Mouse (Mus musculus): ENCODE measurements at regions not wholly inside any gene's neighbourhood (a gene's known extent, or its start where the extent isn't known, plus 50 kb on each side); places are given as distances from the start of the nearest gene placed in this dataset.

GRCm38 (mm10) chr12:92509494-92509893 is 660.5 kb upstream of the Sel1l start:
- DNase-seq (ENCODE audit: low spot score) = no peak

- no peak for DNase-seq (ENCODE audit: low spot score)
Observed at GRCm38 (mm10) chr12:92508796-92509489, 660.0 kb upstream of the Sel1l start.

- DNase-seq (ENCODE audit: low spot score) = no peak
Observed at GRCm38 (mm10) chr12:92483984-92484383, 635.0 kb upstream of the Sel1l start.

GRCm38 (mm10) chr12:92474293-92475062 is 625.5 kb upstream of the Sel1l start:
- no peak for DNase-seq (ENCODE audit: low spot score)

DNA sequence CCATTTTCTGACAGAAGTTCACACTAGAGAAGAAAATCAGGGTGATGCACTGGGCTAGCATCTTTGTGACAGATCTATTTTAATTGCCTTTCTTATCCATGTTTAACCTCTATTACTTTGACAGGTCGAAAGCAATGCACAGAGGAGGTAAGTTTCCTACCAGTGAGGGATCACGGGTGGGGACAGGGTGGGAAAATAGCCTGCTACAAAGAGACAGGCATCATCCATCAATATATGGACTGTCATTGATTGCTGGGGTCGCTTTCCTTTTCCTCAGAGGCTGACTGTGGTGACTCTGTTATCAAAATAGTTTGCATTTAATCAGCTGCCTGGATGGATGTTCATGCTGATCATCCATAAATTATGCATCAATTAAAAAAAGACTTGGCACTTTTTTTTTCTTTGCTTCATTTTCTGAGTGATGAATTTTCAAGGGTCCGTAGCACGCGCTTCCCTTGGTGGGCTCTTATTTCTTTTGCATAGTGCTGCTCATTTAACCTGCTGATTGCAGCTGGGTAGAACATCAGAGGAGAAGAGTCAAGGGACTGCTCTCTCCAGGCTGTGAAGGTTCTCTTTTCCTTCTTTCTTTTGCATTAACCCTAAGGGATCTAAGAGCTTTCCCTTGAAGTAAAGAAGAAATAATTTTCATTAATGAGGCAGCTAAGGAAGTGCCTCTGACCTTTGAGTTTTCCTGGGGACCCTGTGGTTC is 602.3 kb upstream of the Sel1l start:
- DNase-seq (ENCODE audit: low spot score) = no peak

DNA sequence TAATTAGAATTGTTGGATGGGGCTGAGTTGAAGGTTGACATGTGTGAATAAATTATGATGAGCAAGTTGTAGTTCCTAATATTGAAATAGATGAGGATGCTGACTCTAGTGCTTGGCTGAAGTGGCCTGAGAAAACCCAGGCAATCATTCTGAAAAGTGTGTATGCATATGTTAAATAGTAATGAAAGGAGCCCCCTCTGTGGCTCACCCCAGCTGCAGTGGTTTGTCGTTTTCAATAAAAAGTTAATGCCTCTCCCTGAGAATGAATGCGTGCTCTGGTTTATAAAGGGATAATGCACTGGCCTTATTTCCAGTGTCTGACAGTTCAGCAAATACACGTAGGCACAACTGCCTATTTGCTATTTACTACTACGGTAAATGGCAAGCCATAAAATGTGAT is 569.5 kb upstream of the Sel1l start:
- no peak for DNase-seq (ENCODE audit: low spot score)

GRCm38 (mm10) chr12:92405506-92405905 is 556.5 kb upstream of the Sel1l start:
- DNase-seq (ENCODE audit: low spot score) = no peak

- peak; percentile 11 for DNase-seq (ENCODE audit: low spot score)
Observed at GRCm38 (mm10) chr12:92400987-92401386, 552.0 kb upstream of the Sel1l start.

- DNase-seq (ENCODE audit: low spot score) = no peak
Observed at GRCm38 (mm10) chr12:92386195-92386594, 537.2 kb upstream of the Sel1l start.

DNA sequence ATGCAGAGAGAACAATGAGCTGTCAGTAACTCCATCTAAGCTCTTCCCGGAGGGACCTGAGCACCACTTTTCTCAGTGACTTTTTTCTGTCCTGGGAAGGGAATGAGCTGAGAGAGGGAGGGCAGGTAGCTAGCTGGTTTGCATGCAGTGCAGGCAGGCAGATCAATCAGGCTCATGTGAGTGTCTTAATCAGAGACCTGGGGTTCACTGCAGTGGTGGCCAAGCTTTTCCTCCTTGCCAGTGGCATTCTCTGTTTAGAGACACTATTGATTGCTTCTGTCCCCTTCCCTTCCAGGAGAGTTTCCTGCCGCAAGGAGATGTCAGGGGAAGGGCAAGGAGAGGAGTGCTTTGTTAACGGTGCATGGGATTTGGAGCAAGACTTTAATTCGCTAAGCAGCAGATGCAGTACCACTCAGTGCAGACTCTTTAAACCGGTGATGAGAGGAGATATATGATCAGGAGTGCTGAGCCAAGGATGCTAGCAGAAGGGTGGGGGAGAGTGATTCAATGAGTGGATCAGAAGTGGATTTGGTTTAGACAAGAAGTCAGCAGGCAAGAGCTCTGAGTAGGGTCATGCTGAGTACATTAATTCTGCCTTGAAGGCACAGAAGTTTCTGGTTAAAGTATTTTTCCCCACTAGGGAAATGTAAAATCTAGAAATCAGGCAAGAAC is 535.4 kb upstream of the Sel1l start:
- no peak for DNase-seq (ENCODE audit: low spot score)

DNA sequence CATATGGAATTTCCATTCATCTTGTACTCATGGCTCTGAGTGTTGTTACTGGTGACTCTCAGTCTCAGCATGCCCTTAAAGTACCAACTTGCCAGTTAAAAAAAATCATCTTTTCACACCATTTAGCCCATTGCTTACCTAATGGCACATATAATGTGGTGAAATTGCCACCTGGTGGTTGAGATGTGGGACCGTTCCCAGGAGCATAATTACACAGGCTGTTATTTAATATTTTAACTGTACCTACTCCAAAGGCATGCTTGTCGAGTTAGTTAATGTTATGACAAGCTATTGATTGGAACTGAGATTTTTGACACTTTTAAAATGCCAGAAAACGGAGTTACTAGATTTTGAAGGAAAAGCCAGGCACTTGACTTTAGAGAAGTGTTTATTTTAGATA is 530.2 kb upstream of the Sel1l start:
- peak; percentile 4 for DNase-seq (ENCODE audit: low spot score)

- DNase-seq (ENCODE audit: low spot score) = no peak
Observed at GRCm38 (mm10) chr12:92365926-92366325, 517.0 kb upstream of the Sel1l start.

DNA sequence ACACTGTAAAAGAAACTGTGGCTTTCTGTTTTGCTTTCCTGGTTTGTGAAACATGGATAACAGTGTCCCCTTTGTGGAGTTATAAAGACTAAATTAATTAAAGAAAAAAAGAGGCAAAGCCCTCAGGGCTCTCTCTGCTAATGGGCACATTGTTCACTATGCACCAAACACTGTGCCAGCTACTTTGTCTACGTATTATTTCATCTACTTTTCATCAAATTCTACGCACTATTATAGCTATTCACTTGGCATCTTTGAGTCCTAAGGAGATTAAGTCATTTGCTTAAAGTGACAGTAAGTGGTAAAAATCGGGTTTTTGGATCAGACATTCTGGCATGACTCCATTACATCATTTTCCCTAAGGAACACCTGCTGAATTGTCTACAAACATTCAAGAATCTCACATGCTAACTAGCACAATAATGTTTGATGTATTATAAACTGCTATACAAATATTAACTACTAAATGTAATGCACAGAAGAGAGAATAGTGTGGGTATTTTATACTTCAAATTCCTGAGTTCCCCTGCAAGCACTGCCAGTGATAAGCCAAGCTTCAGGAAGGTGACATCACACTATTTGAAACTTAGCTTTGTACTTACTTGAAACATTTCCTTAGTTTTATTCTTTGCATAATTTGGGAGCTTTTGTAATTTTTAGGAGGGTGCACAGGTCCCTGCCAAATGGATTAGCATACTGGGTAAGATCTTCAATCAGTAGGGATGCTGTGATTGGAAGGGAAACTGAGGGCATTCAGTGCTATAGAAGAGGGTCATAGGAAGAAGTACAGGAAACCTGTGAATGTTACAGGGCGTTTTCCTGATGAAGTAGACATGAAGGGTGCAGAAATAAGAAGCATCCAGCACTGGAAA is 504.7 kb upstream of the Sel1l start:
- no peak for DNase-seq (ENCODE audit: low spot score)

- no peak for DNase-seq (ENCODE audit: low spot score)
Observed at GRCm38 (mm10) chr12:92318241-92318640, 469.3 kb upstream of the Sel1l start.

DNA sequence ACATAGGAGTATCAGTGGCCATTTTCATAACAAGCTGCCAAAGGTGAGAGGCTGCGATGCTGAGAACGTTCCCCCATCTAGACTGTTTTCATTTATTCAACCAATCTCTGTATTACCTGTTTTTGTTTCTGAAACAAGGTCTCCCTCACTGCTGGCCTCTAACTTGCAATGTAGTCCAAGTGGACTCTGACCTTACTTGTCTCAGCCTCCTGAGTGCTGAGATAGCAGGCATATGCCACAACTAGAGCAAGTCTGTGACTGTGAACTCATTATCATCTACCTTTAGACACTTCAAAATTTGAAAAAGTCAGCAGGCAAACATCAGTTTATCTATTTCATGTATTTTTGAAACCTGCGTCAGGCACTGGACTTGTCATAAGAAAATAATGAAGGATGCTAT is 468.7 kb upstream of the Sel1l start:
- DNase-seq (ENCODE audit: low spot score) = no peak

DNA sequence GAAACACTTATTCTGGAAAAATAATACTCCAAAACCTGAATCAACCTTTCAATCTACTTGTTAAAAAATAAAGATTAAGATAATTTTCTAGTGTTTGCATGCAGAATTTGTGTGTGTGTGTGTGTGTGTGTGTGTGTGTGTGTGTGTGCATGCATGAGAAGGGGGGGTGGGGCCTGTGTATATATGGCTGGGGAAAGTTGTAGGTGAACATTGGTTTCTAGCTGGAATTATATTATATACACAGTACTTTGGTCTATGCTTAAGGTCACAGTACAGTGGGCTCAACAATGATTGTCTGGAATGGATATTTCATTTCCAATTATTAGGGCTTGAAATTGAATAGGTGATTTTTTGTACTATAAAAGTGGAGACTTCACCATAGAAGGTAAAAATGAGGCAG is 467.3 kb upstream of the Sel1l start:
- DNase-seq (ENCODE audit: low spot score) = no peak

DNA sequence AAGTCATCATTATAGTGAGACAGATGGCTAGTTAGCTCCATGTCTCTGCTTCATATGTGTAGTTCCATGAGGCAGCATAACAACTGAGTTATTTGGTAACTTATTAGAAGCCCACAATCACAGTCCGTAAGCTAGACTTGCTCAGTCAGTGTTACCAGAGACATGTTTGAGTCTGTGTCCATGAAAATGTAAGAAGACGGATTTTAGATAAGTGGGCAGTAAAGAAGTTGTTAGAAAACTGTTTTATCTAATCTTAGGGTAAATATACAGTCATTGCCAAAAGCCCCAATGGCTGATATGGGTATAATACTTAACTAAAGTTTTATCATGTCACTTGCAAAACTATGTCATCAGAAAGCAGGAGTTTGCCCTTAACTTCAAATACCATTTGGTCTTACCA is 466.9 kb upstream of the Sel1l start:
- no peak for DNase-seq (ENCODE audit: low spot score)

DNA sequence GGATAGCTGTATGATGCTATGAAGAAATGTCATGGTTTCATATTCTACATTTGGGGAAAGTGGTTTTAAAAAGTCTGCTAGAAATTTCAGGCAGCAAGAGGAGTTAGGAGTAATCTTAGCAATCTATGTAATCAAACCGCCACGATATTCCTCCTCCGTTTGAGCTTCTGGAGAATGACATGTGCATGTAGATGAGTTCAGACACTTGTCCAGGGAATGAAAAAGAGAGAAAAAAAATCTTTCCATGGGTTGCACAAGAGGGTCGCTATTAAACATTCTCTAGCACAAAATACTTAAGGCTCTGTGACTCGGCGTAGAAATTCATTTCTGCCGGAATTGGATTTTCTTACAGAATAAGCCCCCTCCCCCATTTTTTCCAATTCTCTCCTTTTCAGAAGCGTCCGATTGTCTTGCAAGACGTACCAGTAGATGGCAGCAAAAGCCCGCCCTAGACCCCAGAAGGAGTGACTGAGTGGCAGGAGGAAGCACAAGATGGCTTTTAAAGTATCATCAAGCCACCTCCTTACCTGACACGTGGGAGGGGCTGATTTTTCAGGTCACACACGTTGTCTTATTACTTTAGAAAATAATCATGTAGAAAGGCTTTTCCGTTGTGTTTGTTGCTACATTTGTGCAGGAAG is 454.1 kb upstream of the Sel1l start:
- peak; percentile 54 for DNase-seq (ENCODE audit: low spot score)

DNA sequence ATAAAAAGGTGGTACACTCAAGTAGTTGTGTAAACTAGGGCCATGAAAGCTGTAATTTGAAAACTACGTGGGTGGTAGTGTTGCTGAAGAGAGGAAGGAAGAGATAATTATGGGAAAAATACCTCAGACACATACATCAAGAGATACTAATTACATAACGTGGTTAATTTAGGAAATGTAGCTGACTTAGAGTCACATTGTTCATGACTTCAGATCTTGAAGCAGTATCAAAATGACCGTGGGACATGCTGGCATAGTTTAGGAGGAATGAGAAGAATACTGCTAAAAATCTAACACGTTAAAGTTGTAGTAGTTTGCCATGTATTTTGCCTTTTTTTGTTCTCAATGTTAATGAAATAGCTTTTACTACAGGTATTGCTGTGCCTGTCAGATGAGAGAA is 445.9 kb upstream of the Sel1l start:
- peak; percentile 12 for DNase-seq (ENCODE audit: low spot score)

DNA sequence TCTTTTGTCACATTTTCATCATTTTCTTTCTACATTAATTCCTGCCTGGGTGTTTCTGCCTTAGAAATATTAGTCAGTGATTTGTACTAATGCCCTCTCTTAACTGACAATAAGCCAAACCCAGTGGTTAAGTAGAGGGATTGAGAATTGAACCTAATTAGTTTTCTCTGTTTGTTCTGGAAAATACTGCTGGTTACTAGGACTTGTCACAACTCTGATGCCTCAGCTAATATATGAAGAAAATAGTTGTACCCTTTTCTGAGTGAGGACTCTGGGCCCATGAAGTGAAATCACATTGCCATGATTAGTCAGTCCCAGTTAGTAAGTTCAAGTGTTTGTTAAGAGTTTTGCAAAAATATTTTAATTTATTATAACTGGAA is 444.4 kb upstream of the Sel1l start:
- DNase-seq (ENCODE audit: low spot score) = no peak
